Mouse (Mus musculus) embryonic fibroblast, embryonic 13.5 days (primary cell): ENCODE data around the gene Ick. TPM values are rescaled to one million over a fixed set of nuclear protein-coding genes. Genes with fewer than 3 reads are reported as not detected.

Experiments used
- H3K27ac ChIP-seq: 2 replicates; pipeline ENCODE4 v1.5.1; 2012; ENCODE audit warnings: low read length, control low read depth, inconsistent platforms; ENCODE audit not compliant: insufficient read depth
- H3K4me1 ChIP-seq: 2 replicates; pipeline ENCODE4 v1.6.1; 2011; ENCODE audit warnings: low read length; ENCODE audit not compliant: control insufficient read depth, insufficient read depth
- H3K4me3 ChIP-seq: 2 replicates; pipeline ENCODE4 v1.5.1; 2011; ENCODE audit warnings: mild to moderate bottlenecking, control low read depth, low read length; ENCODE audit not compliant: insufficient read depth
- CTCF ChIP-seq: IDR thresholded peaks from 2 replicates; pipeline ENCODE4 v1.5.1; 2011; ENCODE audit warnings: mild to moderate bottlenecking, control low read depth, low read length, moderate library complexity, borderline replicate concordance; ENCODE audit not compliant: insufficient read depth
- POLR2A ChIP-seq: IDR thresholded peaks from 2 replicates; pipeline ENCODE4 v1.6.1; 2011; ENCODE audit warnings: low read depth, mild to moderate bottlenecking, control low read depth, low read length, moderate library complexity
- polyA plus RNA-seq: library from polyadenylated mRNA; stranded (reverse); fragments of >200 nt; gene quantifications from 2 replicates; pipeline ENCODE4 v1.2.4, GENCODE M21; 2011; ENCODE audit warnings: low read depth; ENCODE audit not compliant: missing spikeins, insufficient read length

Gene Ick
- polyA plus RNA-seq, 1 experiment = 34.0 TPM

GRCm38 (mm10) chr9:78081835-78082234, 27.2 kb upstream of the Ick start:
- TF ChIP-seq CTCF (no peak), POLR2A (no peak)
- Histone ChIP-seq H3K27ac (no peak overlapping the region), H3K4me3 (no peak overlapping the region), H3K4me1 (no peaks in the 10 kb centered on the region)

DNA sequence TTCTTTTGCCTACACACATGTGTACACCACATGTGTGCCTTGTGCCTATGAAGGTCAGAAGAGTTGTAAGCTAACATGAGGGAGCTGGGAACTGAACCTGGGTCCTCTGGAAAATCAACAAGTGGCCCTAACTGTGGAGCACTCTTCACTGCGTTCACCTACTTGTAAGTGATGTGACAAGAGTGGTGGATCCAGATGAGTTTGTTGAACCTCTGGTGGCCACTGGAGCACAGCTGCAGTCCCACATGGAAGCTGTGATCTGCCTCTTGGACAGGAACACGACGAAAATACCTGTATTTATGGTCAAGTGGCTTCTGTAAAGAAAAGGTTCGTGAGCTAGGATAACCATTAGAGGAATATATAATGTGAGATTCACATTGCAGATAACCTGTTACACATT, 24.7 kb upstream of the Ick start:
- TF ChIP-seq CTCF = no peak
- TF ChIP-seq POLR2A = no peak

GRCm38 (mm10) chr9:78085722-78086287, 23.2 kb upstream of the Ick start:
- TF ChIP-seq POLR2A (no peak), CTCF (no peak)
- H3K4me3 ChIP-seq = no peak overlapping the region
- H3K27ac ChIP-seq = no peak overlapping the region
- no peaks in the 10 kb centered on the region for H3K4me1 ChIP-seq

More for the DNA sequence above, 24.7 kb upstream of the Ick start:
- H3K4me1 ChIP-seq = no peaks in the 10 kb centered on the region
- H3K27ac ChIP-seq = no peak overlapping the region
- H3K4me3 ChIP-seq = no peak overlapping the region

DNA sequence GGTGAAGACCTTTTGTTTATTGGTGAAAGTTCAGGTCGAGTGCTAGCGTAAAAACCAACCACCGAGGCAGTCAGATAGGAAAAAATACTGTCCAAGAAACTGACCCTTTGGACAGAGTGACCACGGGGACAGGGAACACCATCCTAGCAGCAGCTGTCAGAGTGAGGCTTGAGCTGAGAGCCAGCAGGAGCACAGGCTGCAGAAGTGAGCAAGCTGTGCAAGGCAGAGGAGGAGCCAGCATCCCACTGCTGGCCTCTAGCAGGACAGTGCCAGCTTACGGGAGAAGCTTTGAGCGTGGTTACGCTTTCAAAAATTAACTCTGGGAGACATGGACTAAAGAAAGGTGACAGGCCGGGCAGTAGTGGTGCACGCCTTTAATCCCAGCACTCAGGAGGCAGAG, 21.2 kb upstream of the Ick start:
- no peak for TF ChIP-seq CTCF
- no peak for TF ChIP-seq POLR2A

DNA sequence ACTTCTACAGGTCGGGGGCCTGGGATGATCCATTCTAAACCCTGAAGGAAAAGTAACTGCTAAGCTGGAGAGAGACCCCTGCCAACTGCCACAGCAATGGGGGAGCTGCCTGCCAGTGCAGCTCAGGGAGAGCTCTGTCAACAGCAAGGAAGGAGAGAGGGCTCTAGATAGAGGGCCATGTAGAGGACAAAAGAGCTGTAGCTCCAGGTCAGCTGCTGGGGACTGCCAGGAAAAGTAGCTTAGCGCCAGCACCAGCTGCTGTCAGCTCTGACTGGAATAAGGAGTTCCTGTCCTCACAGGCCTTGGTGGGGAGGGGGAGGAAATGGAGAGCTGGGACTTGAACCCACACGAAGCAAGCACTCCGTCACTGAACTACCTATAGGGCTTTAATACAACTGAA, 20.5 kb upstream of the Ick start:
- TF ChIP-seq CTCF (no peak), POLR2A (no peak)
- H3K27ac ChIP-seq = no peak overlapping the region
- no peak overlapping the region for H3K4me3 ChIP-seq
- no peaks in the 10 kb centered on the region for H3K4me1 ChIP-seq

More for the DNA sequence above, 21.2 kb upstream of the Ick start:
- Histone ChIP-seq H3K4me3 (no peak overlapping the region), H3K4me1 (no peaks in the 10 kb centered on the region), H3K27ac (no peak overlapping the region)

DNA sequence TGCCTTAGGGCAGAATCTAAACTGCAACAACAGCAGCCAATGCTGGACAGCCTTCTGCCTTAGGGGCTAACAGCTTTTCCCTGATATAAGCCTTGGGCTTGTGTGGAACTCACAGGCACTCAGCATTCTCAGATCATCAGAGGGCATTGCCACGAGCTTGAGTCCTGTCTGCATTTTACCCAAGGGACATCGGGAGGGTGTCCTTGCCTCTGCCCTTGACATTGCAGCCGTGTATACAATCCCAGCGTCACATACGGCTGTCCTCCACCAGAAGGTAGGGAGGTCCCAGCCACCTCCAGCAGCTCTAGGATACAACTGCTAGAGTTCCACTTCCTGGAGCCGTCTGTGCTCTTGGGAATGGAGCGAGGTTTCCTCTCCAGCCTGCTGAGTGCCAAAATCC, 20.0 kb upstream of the Ick start:
- no peaks in the 10 kb centered on the region for H3K4me1 ChIP-seq
- H3K4me3 ChIP-seq = no peak overlapping the region
- TF ChIP-seq CTCF = no peak
- no peak for TF ChIP-seq POLR2A
- H3K27ac ChIP-seq = no peak overlapping the region

- H3K4me1 ChIP-seq = no peaks in the 10 kb centered on the region
- no peak overlapping the region for H3K27ac ChIP-seq
- no peak for TF ChIP-seq CTCF
- no peak for TF ChIP-seq POLR2A
- H3K4me3 ChIP-seq = no peak overlapping the region
Observed at GRCm38 (mm10) chr9:78089906-78090305, 19.1 kb upstream of the Ick start.

DNA sequence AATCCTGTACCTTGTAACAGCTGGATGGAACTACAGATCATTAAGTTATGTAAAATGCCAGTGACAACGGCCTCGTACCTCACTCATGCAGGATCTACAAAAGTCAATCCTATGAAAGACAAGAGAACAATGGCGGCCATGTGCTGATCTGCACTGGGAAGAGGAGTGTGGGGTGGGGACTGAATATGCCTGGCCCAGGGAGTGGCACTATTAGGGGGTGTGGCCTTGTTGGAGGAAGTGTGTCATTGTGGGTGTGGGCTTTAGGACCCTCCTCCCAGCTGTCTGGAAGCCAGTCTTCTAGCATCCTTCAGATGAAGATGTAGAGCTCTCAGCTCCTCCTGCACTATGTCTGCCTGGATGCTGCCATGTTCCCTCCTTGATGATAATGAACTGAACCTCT, 18.4 kb upstream of the Ick start:
- no peak for TF ChIP-seq POLR2A
- TF ChIP-seq CTCF = no peak

DNA sequence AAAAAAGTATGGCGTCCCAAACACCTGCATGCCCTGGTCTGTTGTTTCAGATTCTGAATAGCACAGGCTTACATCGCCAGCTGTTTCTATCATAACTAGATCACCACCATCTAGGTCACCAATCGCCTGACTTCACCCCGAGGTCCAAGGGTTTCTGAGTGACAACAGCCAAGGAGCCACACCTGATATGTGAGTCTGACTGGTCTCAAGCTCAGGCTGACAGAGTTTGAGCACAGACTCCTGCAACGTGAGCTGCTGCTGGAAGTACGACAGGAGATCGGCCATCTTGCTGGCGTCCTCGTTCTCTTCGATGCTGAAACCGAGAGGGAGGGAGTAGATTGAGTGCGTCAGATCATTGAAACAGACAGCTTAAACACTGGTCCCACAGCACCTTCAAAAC, 13.3 kb upstream of the Ick start:
- no peak overlapping the region for H3K27ac ChIP-seq
- H3K4me1 ChIP-seq = no peaks in the 10 kb centered on the region
- TF ChIP-seq CTCF = no peak
- TF ChIP-seq POLR2A = no peak
- no peak overlapping the region for H3K4me3 ChIP-seq

More for the DNA sequence above, 18.4 kb upstream of the Ick start:
- no peak overlapping the region for H3K4me3 ChIP-seq
- no peaks in the 10 kb centered on the region for H3K4me1 ChIP-seq
- H3K27ac ChIP-seq = no peak overlapping the region

GRCm38 (mm10) chr9:78096376-78096775, 12.6 kb upstream of the Ick start:
- peaks cover 4% of the 10 kb centered on the region; the same call in 1 of the 2 replicates for H3K4me1 ChIP-seq
- TF ChIP-seq POLR2A (no peak), CTCF (no peak)
- no peak overlapping the region for H3K27ac ChIP-seq
- H3K4me3 ChIP-seq = no peak overlapping the region
